Mouse (Mus musculus) midbrain, embryonic 14.5 days (tissue): ENCODE data around the gene Setd3. TPM values are rescaled to one million over a fixed set of nuclear protein-coding genes. Genes with fewer than 3 reads are reported as not detected.

Experiments used
- ATAC-seq: fragments of 200-750 bp; cut with Nextera tagmentation; 2 replicates; pipeline ENCODE4 v1.8.0; 2017; ENCODE audit warnings: moderate number of reproducible peaks, moderate library complexity; ENCODE audit not compliant: low FRiP score, low TSS enrichment
- DNase-seq: peaks from one replicate; pipeline ENCODE4 v3.0.0-alpha.2; 2015
- H3K27ac ChIP-seq: fragments of 300-500 bp; sonication (generic); replicated peaks from 2 replicates; pipeline ENCODE4 v1.5.1; 2014; ENCODE audit warnings: mild to moderate bottlenecking, low read depth, low read length, moderate library complexity
- H3K27me3 ChIP-seq: fragments of 300-500 bp; sonication (generic); 2 replicates; pipeline ENCODE4 v1.6.1; 2014; ENCODE audit warnings: low read length, control low read depth, mixed read lengths; ENCODE audit not compliant: control insufficient read depth, insufficient read depth
- H3K36me3 ChIP-seq: fragments of 300-500 bp; sonication (generic); 2 replicates; pipeline ENCODE4 v1.6.1; 2014; ENCODE audit warnings: low read length, control low read depth; ENCODE audit not compliant: control insufficient read depth, insufficient read depth
- H3K4me1 ChIP-seq: fragments of 300-500 bp; sonication (generic); 2 replicates; pipeline ENCODE4 v1.6.1; 2014; ENCODE audit warnings: mild to moderate bottlenecking, antibody characterized with exemption, low read length, control low read depth; ENCODE audit not compliant: control insufficient read depth, insufficient read depth
- H3K4me2 ChIP-seq: fragments of 300-500 bp; sonication (generic); 2 replicates; pipeline ENCODE4 v1.6.1; 2014; ENCODE audit warnings: mild to moderate bottlenecking, low read length, moderate library complexity
- H3K4me3 ChIP-seq: fragments of 300-500 bp; sonication (generic); replicated peaks from 2 replicates; pipeline ENCODE4 v1.5.1; 2014; ENCODE audit warnings: low read depth, low read length
- H3K9ac ChIP-seq: fragments of 300-500 bp; sonication (generic); replicated peaks from 2 replicates; pipeline ENCODE4 v1.6.1; 2014; ENCODE audit warnings: mild to moderate bottlenecking, low read length, moderate library complexity
- H3K9me3 ChIP-seq: fragments of 300-500 bp; sonication (generic); 2 replicates; pipeline ENCODE4 v1.6.1; 2016; ENCODE audit warnings: low read length, control low read depth, mixed read lengths; ENCODE audit not compliant: control insufficient read depth
- WGBS: fragments of 180-500 bp; shearing (Covaris S2); extraction: QIAGEN DNeasy Blood & Tissue Kit; methylation state at CpG from one replicate; pipeline ENCODE4 v1.1.7; 2014; 5-methylcytosine and 5-hydroxymethylcytosine counted together
- polyA plus RNA-seq: library from polyadenylated mRNA; unstranded; fragments of >200 nt; fragmentation: Nextera tagmentation; extraction: Ambion mirVana; gene quantifications from 2 replicates; pipeline ENCODE4 v1.2.1, GENCODE M21; 2014

Setd3 gene
- polyA plus RNA-seq, 1 experiment from 2014 or later, result 93.3 TPM

- WGBS, result 96% methylated on average over 5 of the region's 5 CpGs
These were observed 14.8 kb upstream of the Setd3 start for GRCm38 (mm10) chr12:108193878-108194277.

DNA sequence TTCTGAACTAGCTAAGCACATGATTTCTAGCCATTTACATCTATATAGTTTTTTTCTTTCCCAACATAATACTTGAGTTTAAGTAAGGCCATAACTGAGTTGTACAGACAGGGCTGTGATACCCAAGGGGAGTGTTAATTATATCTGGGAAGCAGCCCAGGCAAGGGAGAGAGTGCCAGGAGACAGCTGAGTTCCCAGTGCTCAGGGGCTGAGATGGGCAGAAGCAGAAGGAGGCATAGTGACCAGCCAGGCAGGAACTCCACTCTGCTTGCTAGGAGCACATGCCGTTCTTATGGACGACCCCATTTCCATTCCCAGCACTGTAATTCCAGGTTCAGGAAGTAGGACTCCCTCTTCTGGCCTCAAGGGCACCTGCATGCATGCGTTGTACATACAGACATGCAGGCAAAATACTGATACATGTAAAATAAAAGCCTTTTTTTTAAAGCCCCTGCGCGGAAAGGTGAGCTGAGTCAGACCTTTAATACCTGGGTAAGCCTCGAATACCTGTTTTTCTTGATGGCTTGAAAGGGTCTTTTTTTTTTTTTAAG is 8.5 kb upstream of the Setd3 start:
- Histone ChIP-seq H3K9me3 (no peaks in the 10 kb centered on the region), H3K9ac (no peak overlapping the region), H3K4me1 (no peaks in the 10 kb centered on the region), H3K27ac (no peak overlapping the region), H3K27me3 (no peaks in the 10 kb centered on the region), H3K36me3 (peaks cover 78% of the 10 kb centered on the region), H3K4me3 (no peak overlapping the region), H3K4me2 (no peak overlapping the region)
- ATAC-seq (no peak), DNase-seq (no peak)
- 92% methylated on average over 6 of the region's 6 CpGs for WGBS

More at GRCm38 (mm10) chr12:108193878-108194277, 14.8 kb upstream of the Setd3 start:
- Histone ChIP-seq H3K4me1 (no peaks in the 10 kb centered on the region), H3K36me3 (peaks cover 98% of the 10 kb centered on the region), H3K27me3 (no peaks in the 10 kb centered on the region), H3K9ac (no peak overlapping the region), H3K9me3 (no peaks in the 10 kb centered on the region), H3K4me2 (no peak overlapping the region), H3K4me3 (no peak overlapping the region), H3K27ac (no peak overlapping the region)
- no peak for DNase-seq
- ATAC-seq, result no peak

GRCm38 (mm10) chr12:108181716-108182115 is 2.6 kb upstream of the Setd3 start:
- DNase-seq, result no peak
- Histone ChIP-seq H3K9me3 (no peaks in the 10 kb centered on the region), H3K4me2 (no peak overlapping the region), H3K4me1 (peaks cover 14% of the 10 kb centered on the region), H3K27ac (no peak overlapping the region), H3K27me3 (no peaks in the 10 kb centered on the region), H3K36me3 (peaks cover 35% of the 10 kb centered on the region), H3K4me3 (no peak overlapping the region), H3K9ac (no peak overlapping the region)
- ATAC-seq, result no peak
- 95% methylated on average over 6 of the region's 6 CpGs for WGBS

DNA sequence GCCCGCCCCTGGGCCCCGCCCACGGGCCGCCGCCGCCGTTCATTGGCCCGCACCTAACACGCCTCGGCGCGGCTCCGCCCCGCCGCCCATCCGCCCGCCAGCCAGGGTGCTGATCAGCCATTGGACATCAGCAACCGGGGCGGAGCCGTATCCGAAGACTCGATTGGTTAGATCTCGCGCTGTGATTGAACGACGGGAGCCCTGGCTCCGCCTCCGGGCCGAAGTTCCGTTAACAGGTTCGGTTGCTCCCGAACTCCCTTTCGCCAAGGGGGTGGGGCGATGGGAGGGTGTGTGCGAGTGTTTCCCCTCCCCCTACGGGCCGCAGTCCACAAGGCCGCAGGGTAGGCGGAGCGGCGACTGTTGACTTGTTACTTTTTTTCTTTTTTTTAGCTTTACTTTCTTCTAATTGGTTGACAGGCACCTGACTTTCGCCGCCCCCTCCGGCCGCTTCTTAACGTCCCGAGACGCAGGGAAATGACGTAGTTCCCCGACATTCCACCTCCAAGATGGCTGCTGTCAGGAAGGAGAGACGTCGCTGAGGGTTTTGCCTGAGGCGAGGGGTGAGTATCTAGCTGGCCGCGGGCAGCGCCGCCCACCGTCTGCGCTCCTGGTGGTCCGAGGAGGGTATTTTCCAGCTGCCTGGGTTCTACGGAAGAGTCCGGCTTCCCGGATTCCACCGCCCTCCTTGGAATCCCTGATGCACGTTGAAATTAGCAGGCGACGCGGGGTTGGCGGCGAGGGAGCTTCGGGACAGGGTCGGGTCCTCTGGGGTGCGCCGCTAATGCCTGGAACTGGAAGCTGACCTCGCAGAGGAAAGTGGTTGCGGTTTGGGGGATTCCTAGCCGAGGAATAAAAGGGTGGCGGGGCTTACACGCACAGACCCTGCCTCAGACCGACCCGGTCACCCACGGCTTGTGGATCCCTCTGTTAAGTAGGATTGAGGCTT is 480 bp upstream of the Setd3 start, which contains the start of gene Ccnk:
TSS of gene Ccnk (plus strand) at position 259 of the 946 bp plus-strand sequence.
- peak; percentile 99 for ATAC-seq
- DNase-seq, result peak; percentile 99
- Histone ChIP-seq H3K36me3 (peaks cover 26% of the 10 kb centered on the region), H3K27me3 (no peaks in the 10 kb centered on the region), H3K9me3 (no peaks in the 10 kb centered on the region), H3K4me2 (peak within 1 kb of the TSS; percentile 93), H3K27ac (peak within 1 kb of the TSS; percentile 76), H3K9ac (peak within 1 kb of the TSS; percentile 92), H3K4me1 (peaks cover 14% of the 10 kb centered on the region), H3K4me3 (peak within 1 kb of the TSS; percentile 93)
- WGBS, result under 1% methylated on average over 82 of the region's 82 CpGs

DNA sequence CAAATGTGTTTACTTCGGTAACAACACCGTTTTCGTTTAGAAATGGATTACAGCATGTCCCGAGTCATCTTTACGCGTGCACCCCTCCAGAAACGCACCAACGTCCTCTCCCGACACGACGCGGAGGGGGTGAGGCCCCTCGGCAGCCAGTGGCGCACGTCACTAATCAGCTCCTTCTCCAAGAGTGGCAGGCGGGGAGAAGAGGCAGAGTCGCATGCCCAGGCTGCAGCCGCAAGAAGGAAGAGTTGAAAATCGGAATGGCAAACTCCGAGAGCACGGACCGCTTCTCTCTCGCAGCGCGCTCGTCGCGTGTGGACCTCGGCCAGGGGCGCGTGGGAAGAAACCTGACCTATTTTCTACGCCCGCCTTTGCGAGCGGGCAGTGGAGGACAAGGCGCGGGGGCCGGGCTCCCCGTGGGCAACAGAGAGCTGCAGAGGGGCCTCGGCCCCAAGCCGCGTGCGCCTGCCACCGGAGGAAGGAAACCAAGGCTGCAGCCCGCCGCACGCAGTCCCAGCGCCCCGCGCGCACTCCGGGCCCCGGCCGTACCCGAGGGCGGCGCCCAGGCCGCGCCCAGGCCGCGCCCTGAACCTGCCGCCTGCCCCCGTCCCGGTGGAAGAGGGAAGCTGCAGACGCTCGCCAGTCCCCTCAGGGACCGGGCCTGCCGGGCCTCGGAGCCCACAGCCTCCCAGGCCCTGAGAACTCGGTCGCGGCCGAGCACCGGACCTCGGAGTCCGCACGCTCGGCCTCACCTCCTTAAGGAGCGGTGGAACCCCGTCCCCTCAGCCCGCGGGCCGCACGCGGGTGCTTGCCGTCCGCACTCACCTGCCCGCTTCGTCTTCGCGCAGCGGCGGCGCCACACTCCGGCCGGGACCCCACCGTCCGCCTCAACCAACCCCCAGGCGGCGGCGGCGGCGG is 526 bp downstream of the Setd3 start:
- DNase-seq, result peak; percentile 70
- peaks cover 14% of the 10 kb centered on the region for H3K4me1 ChIP-seq
- peak overlapping the region; percentile 92 for H3K9ac ChIP-seq
- H3K27ac ChIP-seq, result peak overlapping the region; percentile 76
- peak overlapping the region; percentile 90 for H3K4me2 ChIP-seq
- peak; percentile 35 for ATAC-seq
- peak overlapping the region; percentile 93 for H3K4me3 ChIP-seq
- WGBS, result under 1% methylated on average over 102 of the region's 103 CpGs
- H3K36me3 ChIP-seq, result peaks cover 18% of the 10 kb centered on the region
- no peaks in the 10 kb centered on the region for H3K9me3 ChIP-seq
- no peaks in the 10 kb centered on the region for H3K27me3 ChIP-seq

DNA sequence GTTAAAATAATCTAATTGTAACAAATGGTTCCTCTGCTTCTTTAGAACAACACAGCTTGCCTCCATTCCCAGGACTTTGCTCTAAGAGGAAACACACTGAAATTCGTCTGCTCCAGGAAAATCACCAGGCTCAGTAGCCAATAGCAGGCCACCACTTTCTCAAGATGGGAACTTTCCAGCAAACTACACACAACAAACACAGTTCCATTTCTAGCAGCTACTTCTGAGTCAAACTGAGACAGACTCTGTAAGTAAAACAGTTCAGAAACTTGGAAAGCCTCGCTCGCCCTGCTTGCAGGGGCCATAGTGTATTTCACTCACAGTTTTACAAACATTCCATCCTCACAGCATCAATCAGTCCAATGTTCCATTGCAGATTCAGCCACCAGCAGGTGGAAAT is 2.7 kb downstream of the Setd3 start:
- H3K27ac ChIP-seq, result no peak overlapping the region
- H3K9ac ChIP-seq, result no peak overlapping the region
- H3K4me2 ChIP-seq, result no peak overlapping the region
- H3K9me3 ChIP-seq, result no peaks in the 10 kb centered on the region
- H3K4me3 ChIP-seq, result no peak overlapping the region
- H3K27me3 ChIP-seq, result no peaks in the 10 kb centered on the region
- ATAC-seq, result no peak
- no peaks in the 10 kb centered on the region for H3K36me3 ChIP-seq
- 80% methylated on average over 3 of the region's 3 CpGs for WGBS
- H3K4me1 ChIP-seq, result peaks cover 14% of the 10 kb centered on the region
- no peak for DNase-seq

- no peak for DNase-seq
- 80% methylated on average over 8 of the region's 8 CpGs for WGBS
- Histone ChIP-seq H3K4me1 (peaks cover 10% of the 10 kb centered on the region), H3K9me3 (no peaks in the 10 kb centered on the region), H3K27ac (no peak overlapping the region), H3K36me3 (no peaks in the 10 kb centered on the region), H3K4me2 (no peak overlapping the region), H3K9ac (no peak overlapping the region), H3K4me3 (no peak overlapping the region), H3K27me3 (no peaks in the 10 kb centered on the region)
- ATAC-seq, result no peak
These were observed 4.3 kb downstream of the Setd3 start for GRCm38 (mm10) chr12:108174606-108175505.
